In the genomic region with DNA sequence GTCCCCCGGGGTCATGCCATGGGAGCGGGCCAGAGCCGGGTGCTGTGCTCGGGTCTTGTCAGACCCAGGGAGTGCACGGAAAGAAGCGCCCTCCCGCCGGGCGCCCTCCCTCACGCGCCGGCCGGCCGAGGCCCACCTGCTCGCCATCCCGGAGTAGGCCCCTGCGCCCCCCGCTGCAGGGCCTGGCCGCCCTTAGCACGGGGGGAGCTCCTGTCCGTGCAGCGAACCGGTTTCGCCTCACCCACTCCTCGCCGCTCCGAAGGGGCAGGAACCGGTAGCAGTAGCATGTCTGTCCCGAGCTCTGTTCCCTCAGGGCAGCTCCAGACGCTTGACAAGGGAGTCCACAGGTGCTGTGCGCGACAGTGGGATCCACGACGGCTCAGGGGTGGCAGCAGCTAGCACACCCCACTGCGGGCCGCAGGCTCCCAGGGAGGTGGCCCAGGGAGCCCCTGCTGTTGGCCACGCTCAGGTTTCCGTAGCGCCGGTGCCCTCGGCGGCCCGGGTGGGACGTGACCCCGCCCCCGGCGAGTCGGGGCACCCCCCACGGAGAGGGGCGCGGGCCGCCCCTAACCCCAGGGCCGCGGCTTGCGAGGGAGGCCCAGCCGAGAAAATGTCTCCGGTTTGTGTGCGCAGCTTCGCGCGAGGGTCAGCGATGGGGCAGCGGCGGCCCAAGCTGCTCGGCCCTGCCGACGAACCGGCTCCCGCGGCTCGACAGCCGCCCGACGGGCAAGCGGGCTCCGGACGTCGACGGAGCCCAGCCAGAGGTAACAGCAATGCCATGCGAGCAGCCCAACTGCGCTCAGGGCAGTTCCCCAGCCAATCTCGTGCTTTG, we compare ENCODE assay signal across 8 mouse cellular contexts. TPM values are rescaled to one million over a fixed set of nuclear protein-coding genes. Genes with fewer than 3 reads are reported as not detected.
DNase-seq lines count a peak whose midpoint lies in the region; ATAC-seq lines count a peak whose summit lies in the region.

A gene (minus strand): TSS at position 488 of the 832 bp plus-strand sequence.

- peak; percentile 57 to 59 for DNase-seq in CD8-positive naive resting alpha-beta T cell, adult 2 months (ENCODE audit: low read depth in 2 of 2, low spot score in 2 of 2)
- DNase-seq in cerebellum, adult 11 months, result peak; percentile 75
- peak; percentile 56 to 62 for DNase-seq in heart, postnatal 14 days
- DNase-seq in large intestine, adult 2 months (ENCODE audit: low read depth, low spot score), result no peak
- DNase-seq in lung, adult 18-20 months, result peak; percentile 44 to 55
- DNase-seq in thymus, adult 18-20 months, result peak; percentile 42 to 57

- under 1% methylated on average over 73 of the region's 82 CpGs for WGBS in forebrain, embryonic 16.5 days
- 8% methylated on average over 82 of the region's 82 CpGs for WGBS in large intestine, adult 2 months
- under 1% methylated on average over 77 of the region's 82 CpGs for WGBS in neural tube, embryonic 14.5 days

- no peaks in the 10 kb centered on the region for H3K9me3 ChIP-seq in forebrain, embryonic 16.5 days (ENCODE audit: control insufficient read depth, low read length)
- H3K9me3 ChIP-seq in neural tube, embryonic 14.5 days (ENCODE audit: control insufficient read depth, low read length), result no peaks in the 10 kb centered on the region

- H3K9ac ChIP-seq in forebrain, embryonic 16.5 days (replicated peaks; ENCODE audit: low read depth, low read length), result peak within 1 kb of the TSS; percentile 83
- H3K9ac ChIP-seq in neural tube, embryonic 14.5 days (replicated peaks; ENCODE audit: low read depth, low read length), result peak within 1 kb of the TSS; percentile 79

- no peaks in the 10 kb centered on the region for H3K27me3 ChIP-seq in forebrain, embryonic 16.5 days (replicated peaks; ENCODE audit: control insufficient read depth, insufficient read depth, low read length)
- H3K27me3 ChIP-seq in neural tube, embryonic 14.5 days (ENCODE audit: control insufficient read depth, insufficient read depth, low read length), result no peaks in the 10 kb centered on the region

- peaks cover 24% of the 10 kb centered on the region for H3K4me1 ChIP-seq in forebrain, embryonic 16.5 days (replicated peaks; ENCODE audit: control insufficient read depth, insufficient read depth, low read length)
- H3K4me1 ChIP-seq in neural tube, embryonic 14.5 days (ENCODE audit: control insufficient read depth, insufficient read depth, low read length), result peaks cover 20% of the 10 kb centered on the region

- peak; percentile 38 for ATAC-seq in forebrain, embryonic 16.5 days
- ATAC-seq in neural tube, embryonic 14.5 days (ENCODE audit: low read depth), result peak; percentile 53

- intact Hi-C loops in heart, postnatal 14 days (cut with DNase I), result loop anchor here (5.0 kb wide), 1 partner anchor 66 kb away; no protein-coding TSS in a partner anchor

- H3K36me3 ChIP-seq in forebrain, embryonic 16.5 days (ENCODE audit: control insufficient read depth, insufficient read depth), result no peaks in the 10 kb centered on the region
- H3K36me3 ChIP-seq in neural tube, embryonic 14.5 days (ENCODE audit: control insufficient read depth, insufficient read depth, low read length), result no peaks in the 10 kb centered on the region

- H3K4me2 ChIP-seq in forebrain, embryonic 16.5 days (ENCODE audit: low read length), result peak within 1 kb of the TSS; percentile 88
- peak within 1 kb of the TSS; percentile 88 for H3K4me2 ChIP-seq in neural tube, embryonic 14.5 days (ENCODE audit: low read depth, low read length)

- H3K27ac ChIP-seq in forebrain, embryonic 16.5 days (ENCODE audit: low read length), result peak within 1 kb of the TSS; percentile 82
- H3K27ac ChIP-seq in neural tube, embryonic 14.5 days (ENCODE audit: low read depth, low read length), result peak within 1 kb of the TSS; percentile 88

- H3K4me3 ChIP-seq in forebrain, embryonic 16.5 days (replicated peaks; ENCODE audit: low read length), result peak within 1 kb of the TSS; percentile 65
- H3K4me3 ChIP-seq in neural tube, embryonic 14.5 days (ENCODE audit: low read depth, low read length), result peak within 1 kb of the TSS; percentile 100

RNA-seq across cellular contexts. Expression of the gene that starts here (rescaled TPM):
- 38.9 and 42.1 TPM in 2 replicates for polyA plus RNA-seq in forebrain, embryonic 16.5 days (2015; fragmentation: Nextera tagmentation; extraction: Ambion mirVana)
- 10 to 100 TPM; 47.6 to 49.5 TPM for total RNA-seq in heart, postnatal 14 days (2021)
- polyA plus RNA-seq in large intestine, adult 2 months (2012; rRNA removed), result 64.6 and 107 TPM in 2 replicates
- 39.1 and 46.3 TPM in 2 replicates for polyA plus RNA-seq in neural tube, embryonic 14.5 days (2014; fragmentation: Nextera tagmentation; extraction: Ambion mirVana)
